Mouse (Mus musculus) lung, postnatal 10 days (tissue): Measurements from ENCODE around the gene Cstf3.
A peak's percentile ranks its signal among the peaks of the same experiment; 100 is the strongest.
"Not testable (repeated sequence)": the region's sequence is repeated elsewhere in the genome, so short reads cannot be mapped to it uniquely, and the experiment has no call there.

Source experiments
- DNase-seq: peaks from one replicate; pipeline ENCODE4 v3.0.0; 2021

The Cstf3 gene

GRCm38 (mm10) chr2:104590068-104590828 lies at the start of gene Cstf3:
Gene Cstf3 (plus strand): TSS chr2:104590523.
- peak; percentile 99 for DNase-seq

DNA sequence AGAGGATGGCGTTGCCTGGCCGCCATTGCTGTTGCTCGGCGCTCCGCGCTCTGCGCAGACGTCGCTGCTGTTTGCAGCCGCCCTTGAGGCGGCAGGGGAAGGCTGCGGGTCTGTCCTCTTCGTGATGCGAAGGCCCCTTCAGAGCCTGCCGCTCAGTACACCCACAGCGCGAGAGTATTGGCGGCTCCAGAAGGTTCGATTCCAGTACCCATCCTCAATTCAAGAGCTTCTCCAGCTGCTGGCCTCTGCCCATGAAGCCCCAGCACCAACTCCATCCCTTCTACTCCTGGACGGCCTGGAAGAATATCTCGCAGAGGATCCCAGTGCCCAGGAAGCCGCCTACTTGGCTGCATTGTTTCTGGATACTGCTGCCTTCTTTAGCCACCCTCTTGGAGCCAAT lies 33.6 kb upstream of the Cstf3 start:
- not testable (repeated sequence) for DNase-seq

DNA sequence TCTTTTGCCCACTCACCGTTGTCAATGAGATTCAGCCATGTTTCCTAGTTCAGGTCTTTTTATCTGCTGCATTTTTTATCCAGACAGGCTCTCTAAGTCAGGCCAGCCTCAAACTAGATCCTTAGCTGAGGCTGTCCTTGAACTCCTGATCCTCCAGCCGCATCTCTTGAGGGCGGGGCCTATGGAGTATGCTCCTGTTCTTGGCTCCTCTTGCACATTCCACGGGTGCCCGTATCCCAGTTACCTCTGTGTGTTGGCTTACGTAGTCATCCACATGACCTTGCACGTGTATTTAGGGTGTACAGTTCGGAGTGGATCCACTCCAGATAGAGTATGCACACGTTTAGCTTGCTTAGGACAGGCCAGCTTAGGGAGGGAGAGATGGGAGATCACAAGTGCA lies 32.6 kb upstream of the Cstf3 start:
- DNase-seq = no peak

DNA sequence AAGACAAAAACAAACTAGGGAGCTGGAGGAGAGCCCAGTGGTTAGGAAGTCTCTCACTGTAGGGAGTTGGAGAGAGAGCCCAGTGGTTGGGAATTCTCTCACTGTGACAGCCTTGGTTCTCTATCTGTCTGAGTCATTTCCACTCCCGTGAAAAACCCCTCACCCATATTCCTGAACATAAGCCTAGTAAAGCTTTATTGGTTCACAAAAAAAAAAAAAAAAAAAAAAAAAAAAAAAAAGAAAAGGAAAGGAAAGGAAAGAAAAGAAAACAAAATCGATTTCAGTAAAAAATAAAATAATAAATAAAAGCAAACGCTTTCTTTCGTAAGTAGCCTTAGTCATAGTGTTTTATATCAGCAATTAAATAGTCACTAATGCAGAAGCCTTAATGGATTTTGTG lies 32.0 kb upstream of the Cstf3 start:
- DNase-seq = no peak

DNA sequence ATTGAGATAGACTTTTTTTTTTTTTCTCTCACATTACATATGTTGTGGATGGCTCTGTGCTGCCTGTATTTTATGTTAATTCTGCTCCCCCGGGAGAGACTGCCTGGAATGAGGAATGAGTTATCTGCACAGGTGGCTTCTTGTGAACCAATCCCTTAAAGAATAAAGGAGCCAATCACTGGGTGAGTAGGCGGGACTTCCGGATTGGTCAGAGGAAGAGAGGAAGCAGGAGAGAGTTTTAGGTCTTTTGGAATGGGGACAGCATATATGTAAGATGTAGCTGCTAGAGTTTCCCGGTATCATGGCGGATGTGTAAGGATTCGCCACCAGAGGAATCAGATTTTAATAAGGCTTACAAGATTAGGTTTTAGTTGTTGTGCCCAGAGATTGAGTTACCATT lies 31.4 kb upstream of the Cstf3 start:
- no peak for DNase-seq

- DNase-seq = no peak
Observed at GRCm38 (mm10) chr2:104559591-104560380, 30.5 kb upstream of the Cstf3 start.

DNA sequence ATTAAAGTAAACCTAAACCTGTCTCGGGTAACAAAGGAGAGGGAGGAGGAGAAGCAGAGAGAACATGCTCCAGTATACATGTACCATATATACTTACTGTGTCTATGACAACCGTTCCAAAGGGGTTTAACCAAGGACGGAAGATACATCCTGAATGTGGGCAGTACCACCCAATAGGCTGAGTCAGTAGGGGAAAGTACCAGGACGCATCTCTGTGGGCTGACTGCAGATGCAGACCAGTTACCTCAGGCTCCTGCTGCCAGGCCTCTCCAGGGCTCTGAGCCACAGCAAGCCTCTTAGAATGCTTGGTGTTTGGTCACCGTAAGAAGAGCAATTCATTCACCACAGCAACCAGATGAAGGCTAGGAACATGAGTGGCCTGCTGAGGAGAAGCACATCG lies 28.9 kb upstream of the Cstf3 start:
- DNase-seq = no peak

GRCm38 (mm10) chr2:104561986-104562532 lies 28.3 kb upstream of the Cstf3 start:
- DNase-seq = no peak

DNA sequence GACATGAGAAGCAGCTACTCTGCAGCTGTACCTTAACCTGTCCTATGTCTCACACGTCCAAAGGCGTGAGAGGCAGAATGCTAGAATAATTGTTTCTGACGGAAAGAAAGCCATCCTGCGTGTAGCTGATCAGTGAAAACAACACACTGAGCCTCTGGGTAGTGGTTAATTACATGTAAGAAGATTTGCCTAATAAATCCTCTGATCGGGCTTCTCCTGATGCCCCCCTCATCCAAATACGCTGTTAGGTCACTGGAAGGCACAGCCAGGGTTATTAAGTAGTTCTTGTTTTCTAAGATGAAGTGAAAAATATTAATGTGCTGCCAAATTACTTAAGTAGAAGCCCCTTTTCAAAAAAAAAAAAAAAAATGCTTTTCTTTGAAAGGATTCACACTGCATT lies 18.3 kb upstream of the Cstf3 start:
- no peak for DNase-seq

DNA sequence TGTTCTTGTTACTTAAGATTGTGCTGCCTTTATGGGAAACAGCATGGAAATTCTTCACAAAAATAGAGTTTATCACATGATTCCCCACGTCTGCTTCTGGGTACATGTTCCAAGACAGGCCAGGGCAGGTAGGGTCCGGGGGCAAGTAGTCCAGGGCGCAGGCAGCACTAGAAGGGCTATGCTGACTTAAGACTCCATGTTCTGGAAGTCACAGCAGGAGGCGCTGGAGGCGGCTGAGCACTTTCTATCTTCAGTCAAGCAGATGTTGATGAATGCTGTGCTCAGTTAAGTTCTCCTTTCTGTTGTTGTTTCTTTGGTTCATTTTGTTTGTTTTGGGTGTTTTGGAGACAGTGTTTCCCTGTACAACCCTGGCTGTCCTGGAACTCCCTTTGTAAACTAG lies 14.1 kb upstream of the Cstf3 start:
- no peak for DNase-seq

DNA sequence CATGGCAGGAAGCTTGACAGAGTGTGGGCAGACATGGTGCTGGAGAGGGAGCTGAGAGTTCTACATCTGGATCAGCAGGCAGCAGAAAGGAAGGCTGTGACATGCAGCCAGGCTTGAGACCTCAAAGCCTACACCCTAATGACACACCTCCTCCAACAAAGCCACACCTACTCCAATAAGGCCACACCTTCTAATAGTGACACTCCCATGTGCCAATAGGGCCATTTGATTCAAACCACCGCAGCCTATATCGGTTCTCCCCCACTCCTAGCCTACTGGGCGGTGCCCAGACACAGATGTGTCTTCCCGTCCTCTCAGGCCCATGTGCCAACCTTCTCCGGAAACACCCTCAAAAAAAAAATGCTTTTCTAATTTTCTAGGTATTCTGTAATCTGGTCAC lies 12.3 kb upstream of the Cstf3 start:
- no peak for DNase-seq

- no peak for DNase-seq
Observed at GRCm38 (mm10) chr2:104578836-104579604, 11.3 kb upstream of the Cstf3 start.

- no peak for DNase-seq
Observed at GRCm38 (mm10) chr2:104579784-104580446, 10.4 kb upstream of the Cstf3 start.

DNA sequence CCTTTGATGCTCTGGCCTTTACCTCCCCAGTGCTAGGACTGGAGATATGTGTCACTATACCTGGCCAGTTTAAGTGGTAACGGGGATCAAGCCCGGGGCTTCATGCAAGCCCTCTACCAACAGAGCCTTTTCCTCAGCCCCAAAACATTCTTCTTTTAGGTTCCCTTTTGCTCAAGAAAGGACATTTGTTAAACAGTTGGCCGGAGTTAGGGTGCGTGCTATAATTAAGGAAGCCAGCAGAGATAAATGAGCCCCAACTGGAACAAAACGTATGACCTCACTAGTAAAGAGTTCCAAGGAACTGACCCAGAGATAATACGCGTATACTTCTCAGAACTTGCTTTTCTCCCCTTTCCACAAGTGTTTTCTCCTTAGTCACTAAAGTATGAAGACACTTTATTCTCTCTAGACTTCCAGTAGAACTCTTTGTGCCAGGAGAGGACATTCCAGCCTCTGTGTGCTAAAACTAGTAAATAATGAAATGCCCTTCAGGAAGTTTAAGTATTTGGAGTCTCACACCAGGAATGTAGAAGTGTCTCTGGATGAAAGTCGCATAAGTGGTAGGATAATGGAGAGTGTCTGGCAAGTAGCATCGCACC lies 8.9 kb upstream of the Cstf3 start:
- DNase-seq = no peak

- no peak for DNase-seq
Observed at GRCm38 (mm10) chr2:104583032-104583431, 7.3 kb upstream of the Cstf3 start.

GRCm38 (mm10) chr2:104584226-104584625 lies 6.1 kb upstream of the Cstf3 start:
- DNase-seq = no peak

DNA sequence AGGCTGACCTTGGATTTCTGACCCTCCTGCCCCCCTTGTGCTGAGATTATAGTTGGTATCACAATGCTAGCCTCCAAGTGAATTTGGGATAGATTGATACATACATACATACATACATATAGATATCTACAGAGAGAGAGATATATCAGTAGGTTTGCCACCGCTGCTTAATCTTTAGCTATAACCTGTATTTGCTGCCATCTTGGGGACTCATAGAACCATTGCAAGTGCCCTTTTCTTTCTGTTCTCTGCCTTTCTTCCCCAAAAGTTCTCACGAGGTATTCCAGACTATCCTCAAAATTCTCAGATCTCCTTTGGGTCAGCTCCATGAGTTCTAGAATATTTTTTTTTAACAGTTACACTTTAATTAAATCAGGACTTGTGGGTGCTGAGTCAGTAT lies 4.7 kb upstream of the Cstf3 start:
- DNase-seq = no peak

DNA sequence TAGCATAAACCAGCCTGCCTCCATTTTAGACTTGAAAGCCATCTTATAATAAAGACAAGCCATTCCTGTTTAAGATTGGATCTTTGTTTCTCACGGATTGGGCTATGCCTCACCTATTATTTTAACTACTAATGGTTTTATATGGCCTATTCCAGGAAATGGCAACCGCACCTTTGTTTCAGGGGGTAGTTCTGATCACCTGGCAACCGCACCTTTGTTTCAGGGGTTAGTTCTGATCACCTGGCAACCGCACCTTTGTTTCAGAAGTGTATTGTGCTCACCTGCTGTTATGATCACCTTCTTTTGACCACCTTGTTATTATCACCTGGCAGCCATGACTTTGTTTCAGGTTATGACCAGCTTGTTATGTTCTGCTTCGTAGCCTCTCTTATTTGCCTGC lies 1.8 kb upstream of the Cstf3 start:
- DNase-seq = no peak

DNA sequence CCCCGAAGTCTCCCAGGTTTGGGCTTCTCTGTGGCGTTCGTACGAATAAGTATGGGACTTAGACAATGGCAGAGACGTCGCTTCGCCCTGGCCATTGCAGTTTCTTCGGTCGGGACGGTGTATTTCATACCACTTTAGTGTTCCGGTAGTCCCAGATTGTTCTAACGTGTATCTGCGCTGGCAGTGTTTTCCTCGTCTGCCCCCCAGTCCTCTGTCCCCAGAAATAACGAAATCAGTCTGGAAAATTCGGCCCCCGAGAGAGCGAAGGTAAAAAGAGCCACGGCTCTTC lies 450 bp downstream of the Cstf3 start:
- DNase-seq = no peak

DNA sequence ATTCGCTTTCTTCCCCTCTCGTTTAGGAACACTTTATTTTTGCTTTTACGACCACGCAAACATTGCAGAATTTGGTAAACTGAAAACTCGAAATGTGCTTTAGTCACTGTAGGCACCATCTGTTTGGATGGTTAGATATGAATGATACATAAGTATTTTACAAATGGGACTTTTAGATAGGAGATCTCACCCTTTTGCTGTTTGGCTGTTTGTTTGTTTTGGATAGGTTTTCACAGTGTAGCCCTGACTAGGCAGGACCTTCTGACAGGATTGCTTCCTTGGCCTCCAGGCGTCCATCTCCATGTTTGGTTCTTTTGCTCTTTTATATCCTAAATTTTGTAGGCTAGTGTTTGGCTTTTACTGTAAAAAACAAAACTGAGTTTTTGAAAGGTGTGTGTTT lies 818 bp downstream of the Cstf3 start:
- no peak for DNase-seq

DNA sequence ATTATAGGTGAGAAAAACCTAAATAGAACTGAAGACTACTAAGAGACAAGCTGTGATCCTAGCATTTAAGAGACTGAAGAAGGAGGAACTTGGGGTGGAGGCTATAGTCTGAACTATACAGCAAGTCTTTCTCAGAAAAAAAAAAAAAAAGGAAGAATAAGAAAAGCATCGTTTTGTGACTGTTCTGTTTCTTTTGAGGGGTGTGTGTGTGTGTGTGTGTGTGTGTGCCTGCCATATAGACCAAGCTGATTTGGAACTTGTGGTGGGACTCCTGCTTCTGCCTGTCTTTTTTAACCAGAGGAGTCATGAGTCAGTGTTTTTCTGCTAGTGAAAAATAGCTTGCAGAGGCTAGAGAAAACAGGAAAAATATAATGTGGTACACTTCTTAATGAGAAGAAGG lies 4.7 kb downstream of the Cstf3 start:
- no peak for DNase-seq

DNA sequence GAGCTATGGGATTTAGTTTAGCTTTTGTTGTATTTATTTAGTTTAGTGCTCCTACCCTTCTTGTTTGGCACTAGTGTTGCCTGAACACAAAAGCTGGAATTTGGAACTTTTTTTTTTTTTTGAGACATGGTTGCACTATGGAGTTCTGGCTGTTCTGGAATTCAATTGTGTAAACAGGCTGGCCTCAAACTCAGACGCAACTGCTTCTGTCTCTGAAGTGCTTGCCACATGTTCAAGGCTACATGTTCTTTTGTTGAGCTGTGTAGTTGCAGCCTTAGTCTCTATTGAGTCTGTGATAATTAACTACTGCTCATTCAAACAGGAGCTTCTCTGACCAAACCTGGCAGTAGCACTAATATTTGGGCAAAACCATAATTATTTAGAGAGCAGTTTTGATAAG lies 13.1 kb downstream of the Cstf3 start:
- no peak for DNase-seq

- DNase-seq = no peak
Observed at GRCm38 (mm10) chr2:104604718-104605117, 14.4 kb downstream of the Cstf3 start.
